Mouse (Mus musculus): ENCODE measurements around the gene Ppcdc. TPM values are rescaled to one million over a fixed set of nuclear protein-coding genes. Genes with fewer than 3 reads are reported as not detected.

Gene Ppcdc
- total RNA-seq, 2 experiments from 2014 or later: 8.3 TPM

DNA sequence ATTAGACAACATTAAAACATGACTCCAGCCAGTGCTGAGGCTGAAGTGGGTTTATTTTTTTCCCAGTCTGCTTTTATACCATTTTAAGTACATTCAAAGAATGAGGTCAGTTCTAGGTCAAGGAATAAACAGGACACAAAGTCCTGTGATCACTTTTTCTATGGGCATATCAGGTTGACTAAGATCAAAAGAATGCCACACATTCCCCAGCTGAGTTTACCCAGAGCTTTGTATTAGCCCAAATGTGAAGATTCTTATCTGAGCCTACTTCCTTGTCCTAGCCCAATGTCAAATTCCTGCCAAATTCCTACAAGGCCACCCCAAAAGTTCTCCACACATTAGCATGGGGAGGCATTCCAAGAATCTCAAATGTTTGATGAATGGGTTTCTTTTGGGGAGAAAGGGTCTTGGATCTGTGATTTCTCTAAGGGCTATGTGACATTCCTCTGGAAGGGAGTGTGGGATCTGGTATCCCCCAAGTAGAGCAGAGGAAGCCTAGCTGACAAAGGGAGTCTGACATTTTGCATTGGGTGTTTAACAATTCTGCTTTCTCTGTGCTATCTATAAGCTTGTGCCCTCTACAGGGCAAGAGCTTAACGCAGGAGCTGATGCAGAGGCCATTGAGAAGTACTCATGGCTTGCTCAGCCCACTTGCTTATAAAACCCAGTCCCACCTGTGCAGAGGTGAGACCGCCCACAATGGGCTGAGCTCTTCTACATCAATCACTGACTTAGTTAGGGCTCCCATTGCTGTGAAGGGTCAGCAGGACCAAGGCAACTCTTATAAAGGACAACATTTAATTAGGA lies 85.3 kb downstream of the Ppcdc start:
- DNase-seq: no peak

DNA sequence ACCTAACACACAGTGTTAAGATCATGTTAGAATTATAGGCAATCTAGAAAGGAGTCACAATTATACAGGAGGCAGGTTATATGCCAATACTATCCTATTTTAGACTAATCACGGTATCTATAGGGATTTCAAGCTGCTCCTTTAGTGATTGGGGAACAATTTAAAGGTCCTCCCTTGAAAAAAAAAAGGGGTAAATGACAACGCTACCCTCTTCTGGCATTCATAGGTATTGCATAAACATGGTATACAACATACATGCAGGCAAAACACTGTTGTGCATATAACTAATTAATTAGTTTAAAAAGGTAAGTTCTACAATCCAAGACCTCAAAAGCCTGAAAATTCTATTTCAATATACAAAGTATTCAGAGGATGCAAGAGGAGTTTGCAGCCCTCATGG lies 88.6 kb downstream of the Ppcdc start:
- DNase-seq: no peak

- DNase-seq: no peak
Measured at GRCm38 (mm10) chr9:57345902-57346301, 94.0 kb downstream of the Ppcdc start.

DNA sequence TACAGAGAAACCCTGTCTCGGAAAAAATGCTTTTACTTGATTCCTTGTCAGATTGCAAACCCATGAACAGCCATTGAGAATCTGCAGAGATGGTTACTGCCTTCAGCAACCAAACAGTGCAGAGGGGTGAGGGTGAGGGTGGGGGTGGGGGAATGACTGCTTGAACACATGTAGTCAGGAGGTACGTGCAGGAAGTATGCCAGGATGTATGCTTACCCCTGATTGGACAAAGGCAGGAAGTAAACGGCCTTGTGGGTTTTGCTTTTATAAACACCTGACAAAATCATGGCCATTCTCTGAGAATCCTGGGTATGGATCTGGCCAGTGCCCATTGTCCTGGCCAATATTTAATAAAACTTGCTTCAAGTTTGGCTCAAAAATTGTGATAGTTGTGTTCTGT lies 96.2 kb downstream of the Ppcdc start:
- no peak for DNase-seq

GRCm38 (mm10) chr9:57342906-57343474 lies 96.9 kb downstream of the Ppcdc start:
- DNase-seq: no peak

- DNase-seq: no peak
Measured at GRCm38 (mm10) chr9:57342186-57342585, 97.7 kb downstream of the Ppcdc start.

DNA sequence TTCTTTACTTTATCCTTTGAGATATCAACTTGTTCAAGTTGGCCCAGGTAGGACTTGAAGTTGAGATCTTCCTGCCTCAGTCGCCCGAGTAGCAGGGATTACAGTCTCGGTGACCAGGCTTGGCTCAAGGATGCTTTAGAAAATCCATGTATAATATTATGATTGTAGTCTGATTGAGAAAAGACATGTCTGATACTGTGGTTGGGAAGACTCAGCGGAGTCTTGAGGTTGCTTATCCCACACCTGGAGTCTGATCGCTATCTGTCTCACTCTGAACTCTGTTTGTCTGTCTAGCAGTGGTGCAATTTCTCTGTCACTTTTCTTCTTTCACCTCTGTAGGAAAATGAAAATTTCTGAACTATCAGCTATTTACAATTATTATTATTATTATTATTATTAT lies 99.6 kb downstream of the Ppcdc start:
- no peak for DNase-seq

GRCm38 (mm10) chr9:57339577-57340210 lies 100.2 kb downstream of the Ppcdc start:
- DNase-seq: no peak

GRCm38 (mm10) chr9:57338706-57339105 lies 101.2 kb downstream of the Ppcdc start:
- DNase-seq: no peak

Other genes starting within 250 kb of the Ppcdc start
- not detected for gene Trcg1, start 203.6 kb downstream of the Ppcdc start, total RNA-seq (2021)
- gene 1700017B05Rik, start 177.5 kb downstream of the Ppcdc start, total RNA-seq (2021): 10 to 100 TPM; 21.6 to 26.6 TPM
- 10 to 100 TPM; 11.6 to 11.7 TPM for gene Scamp5, start 27.9 kb upstream of the Ppcdc start, total RNA-seq (2021)
- 1 to 10 TPM; 7.8 to 9.4 TPM for gene Rpp25, start 63.9 kb upstream of the Ppcdc start, total RNA-seq (2021)
- gene Cox5a, start 81.2 kb upstream of the Ppcdc start, total RNA-seq (2021): 1,000 to 10,000 TPM; 1,831 to 1,865 TPM
- 1 to 10 TPM; 7.9 to 8.8 TPM for gene Fam219b, start 97.4 kb upstream of the Ppcdc start, total RNA-seq (2021)
- gene Mpi, start 112.6 kb upstream of the Ppcdc start, total RNA-seq (2021): 100 to 1,000 TPM; 122 to 125 TPM
- 10 to 100 TPM; 34.5 to 37.0 TPM for gene Scamp2, start 120.8 kb upstream of the Ppcdc start, total RNA-seq (2021)
- 10 to 100 TPM; 11.9 to 12.3 TPM for gene Ulk3, start 149.3 kb upstream of the Ppcdc start, total RNA-seq (2021)
- not detected for gene Cplx3, start 166.2 kb upstream of the Ppcdc start, total RNA-seq (2021)
- not detected for gene Lman1l, start 180.7 kb upstream of the Ppcdc start, total RNA-seq (2021)
- gene Csk, start 213.5 kb upstream of the Ppcdc start, total RNA-seq (2021): 10 to 100 TPM; 42.1 to 47.0 TPM
- not detected for gene Cyp1a2, start 243.6 kb upstream of the Ppcdc start, total RNA-seq (2021)
- gene Cyp1a1, start 247.8 kb upstream of the Ppcdc start, total RNA-seq (2021): not detected

Measured in heart, postnatal 4 days (tissue).